Mouse (Mus musculus) heart, embryonic 14.5 days (tissue): ENCODE data around the gene Smug1. TPM values are rescaled to one million over a fixed set of nuclear protein-coding genes. Genes with fewer than 3 reads are reported as not detected.

Experiments used
- ATAC-seq: fragments of 200-750 bp; cut with Nextera tagmentation; 2 replicates; pipeline ENCODE4 v1.8.0; 2017; ENCODE audit warnings: low read depth, moderate TSS enrichment; ENCODE audit not compliant: insufficient number of reproducible peaks, insufficient read depth, low FRiP score
- H3K27ac ChIP-seq, 2 experiments: fragments of 200-500 bp in 1 of 2; fragments of 300-500 bp in 1 of 2; sonication (generic) in 1 of 2; replicated peaks in 1 of 2; 2 replicates each; pipeline ENCODE4 v1.5.1; 2012 to 2014; ENCODE audit warnings: low read depth in 2 of 2, low read length in 2 of 2, control low read depth in 1 of 2, mild to moderate bottlenecking in 1 of 2, mixed read lengths in 1 of 2; ENCODE audit not compliant: control insufficient read depth in 1 of 2, insufficient read depth in 1 of 2
- H3K27me3 ChIP-seq: fragments of 300-500 bp; sonication (generic); 2 replicates; pipeline ENCODE4 v1.6.1; 2014; ENCODE audit warnings: mild to moderate bottlenecking, low read length, control low read depth; ENCODE audit not compliant: control insufficient read depth, insufficient read depth
- H3K36me3 ChIP-seq: fragments of 300-500 bp; sonication (generic); 2 replicates; pipeline ENCODE4 v1.6.1; 2014; ENCODE audit warnings: mild to moderate bottlenecking, control low read depth, low read length, mixed read lengths; ENCODE audit not compliant: control insufficient read depth, insufficient read depth
- H3K4me1 ChIP-seq, 2 experiments: fragments of 200-500 bp in 1 of 2; fragments of 300-500 bp in 1 of 2; sonication (generic) in 1 of 2; 2 replicates each; pipeline ENCODE4 v1.6.1; 2012 to 2014; ENCODE audit warnings: low read length in 2 of 2, control low read depth in 1 of 2, mixed read lengths in 1 of 2; ENCODE audit not compliant: control insufficient read depth in 2 of 2, insufficient read depth in 2 of 2
- H3K4me2 ChIP-seq: fragments of 300-500 bp; sonication (generic); 2 replicates; pipeline ENCODE4 v1.6.1; 2014; ENCODE audit warnings: mild to moderate bottlenecking, low read length
- H3K4me3 ChIP-seq, 2 experiments: fragments of 200-500 bp in 1 of 2; fragments of 300-500 bp in 1 of 2; sonication (generic) in 1 of 2; 2 replicates each; pipeline ENCODE4 v1.5.1; 2012 to 2014; ENCODE audit warnings: low read length in 2 of 2, mild to moderate bottlenecking in 2 of 2, control low read depth in 1 of 2, low read depth in 1 of 2, moderate library complexity in 1 of 2; ENCODE audit not compliant: control insufficient read depth in 1 of 2, insufficient read depth in 1 of 2
- H3K9ac ChIP-seq: fragments of 300-500 bp; sonication (generic); 2 replicates; pipeline ENCODE4 v1.6.1; 2014; ENCODE audit warnings: mild to moderate bottlenecking, low read length
- H3K9me3 ChIP-seq: fragments of 300-500 bp; sonication (generic); 2 replicates; pipeline ENCODE4 v1.6.1; 2016; ENCODE audit warnings: low read length, control low read depth; ENCODE audit not compliant: control insufficient read depth
- WGBS: fragments of 180-500 bp; shearing (Covaris S2); extraction: QIAGEN DNeasy Blood & Tissue Kit; methylation state at CpG from one replicate; pipeline ENCODE4 v1.1.7; 2014; 5-methylcytosine and 5-hydroxymethylcytosine counted together
- polyA plus RNA-seq: library from polyadenylated mRNA; unstranded; fragments of >200 nt; fragmentation: Nextera tagmentation; extraction: Ambion mirVana; gene quantifications from 2 replicates; pipeline ENCODE4 v1.2.1, GENCODE M21; 2014

The Smug1 gene
- polyA plus RNA-seq, 1 experiment from 2014 or later, result 18.6 TPM

GRCm38 (mm10) chr15:103109940-103110339 lies 57.0 kb downstream of the Smug1 start:
- 44% methylated on average over 4 of the region's 4 CpGs for WGBS
- Histone ChIP-seq H3K4me1 (no peaks in the 10 kb centered on the region), H3K4me3 (no peak overlapping the region), H3K27me3 (peaks cover 92% of the 10 kb centered on the region), H3K27ac (no peak overlapping the region), H3K9me3 (no peaks in the 10 kb centered on the region), H3K4me2 (no peak overlapping the region), H3K36me3 (no peaks in the 10 kb centered on the region), H3K9ac (no peak overlapping the region)
- no peak for ATAC-seq

DNA sequence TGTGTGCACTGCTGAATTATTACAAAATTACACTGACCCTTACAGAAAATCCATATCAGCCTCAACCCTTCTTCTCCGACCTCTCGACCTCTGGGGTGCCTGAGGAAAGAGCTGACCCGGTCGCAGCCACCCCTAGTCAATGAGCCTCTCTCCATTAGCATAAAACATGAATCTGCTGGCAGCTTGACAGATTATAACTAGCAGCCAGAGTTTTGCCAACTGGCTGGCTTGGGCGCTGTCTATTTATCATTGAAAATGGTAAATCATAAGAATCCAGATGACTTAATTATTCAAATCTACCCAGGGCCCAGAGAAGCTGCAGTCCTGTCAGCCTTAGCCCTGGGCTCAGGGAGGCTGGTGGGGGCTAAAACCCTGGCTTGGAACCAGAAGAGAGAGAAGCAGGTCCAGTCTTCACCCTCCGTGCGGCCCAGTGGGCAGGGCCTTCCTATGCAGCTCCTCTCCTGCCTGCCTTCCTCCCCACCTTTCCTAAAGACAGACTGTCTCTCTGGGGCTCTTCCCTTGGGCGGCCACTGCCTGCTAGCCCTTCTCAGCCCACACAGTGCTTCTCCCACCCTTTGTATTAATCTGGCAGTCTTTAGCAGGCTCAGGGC lies 58.7 kb downstream of the Smug1 start:
- WGBS, result 65% methylated on average over 8 of the region's 8 CpGs
- H3K27ac ChIP-seq, result no peak overlapping the region
- H3K9me3 ChIP-seq, result no peaks in the 10 kb centered on the region
- H3K4me3 ChIP-seq, result no peak overlapping the region
- H3K4me1 ChIP-seq, result no peaks in the 10 kb centered on the region
- H3K9ac ChIP-seq, result no peak overlapping the region
- no peak for ATAC-seq
- H3K27me3 ChIP-seq, result peaks cover 92% of the 10 kb centered on the region
- H3K4me2 ChIP-seq, result no peak overlapping the region
- H3K36me3 ChIP-seq, result no peaks in the 10 kb centered on the region

DNA sequence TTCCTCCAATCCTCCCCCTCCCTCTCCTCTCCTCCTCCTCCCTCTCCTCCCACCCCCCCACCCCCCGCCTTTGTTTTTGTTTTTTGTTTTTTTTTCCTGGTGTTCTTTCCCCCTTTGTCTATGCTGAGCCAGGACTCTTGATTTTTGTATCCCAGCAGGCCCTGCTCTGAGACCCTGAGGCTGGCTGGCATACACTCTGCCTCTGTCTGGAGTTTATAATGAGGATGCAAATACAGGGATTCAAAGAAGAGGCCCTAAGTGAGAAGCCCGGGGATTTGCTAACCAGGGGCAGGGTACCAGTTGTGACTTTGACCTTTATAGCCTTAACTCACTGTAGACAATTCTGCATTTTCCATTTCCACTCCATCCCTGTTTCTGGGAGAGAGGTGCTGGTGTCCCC lies 60.7 kb downstream of the Smug1 start:
- Histone ChIP-seq H3K27me3 (peaks cover 98% of the 10 kb centered on the region), H3K4me2 (no peak overlapping the region), H3K9me3 (no peaks in the 10 kb centered on the region), H3K9ac (no peak overlapping the region), H3K36me3 (no peaks in the 10 kb centered on the region), H3K4me3 (no peak overlapping the region), H3K27ac (no peak overlapping the region), H3K4me1 (peaks cover 0 to 9% of the 10 kb centered on the region in 2 experiments; a peak in 2 of 4 replicates)
- WGBS, result 4% methylated on average over 2 of the region's 2 CpGs
- ATAC-seq, result no peak

Other genes with a start within 250 kb of the Smug1 start
- not detected in 2 replicates for gene Hoxc13, start 246.0 kb downstream of the Smug1 start, polyA plus RNA-seq
- gene Hoxc12, start 230.3 kb downstream of the Smug1 start, polyA plus RNA-seq, result not detected in 2 replicates
- not detected in 2 replicates for gene Hoxc11, start 212.7 kb downstream of the Smug1 start, polyA plus RNA-seq
- gene Hoxc10, start 200.3 kb downstream of the Smug1 start, polyA plus RNA-seq, result not detected in 2 replicates
- 0.07 TPM in 1 of 2 replicates, not detected in the other for gene Hoxc5, start 199.6 kb downstream of the Smug1 start, polyA plus RNA-seq
- gene Hoxc9, start 190.7 kb downstream of the Smug1 start, polyA plus RNA-seq, result not detected in 2 replicates
- gene Hoxc8, start 176.5 kb downstream of the Smug1 start, polyA plus RNA-seq, result not detected in 2 replicates
- 0.15 and 0.22 TPM in 2 replicates for gene Hoxc6, start 168.8 kb downstream of the Smug1 start, polyA plus RNA-seq
- gene Hoxc4, start 148.2 kb downstream of the Smug1 start, polyA plus RNA-seq, result 0.30 TPM in 1 of 2 replicates, not detected in the other
- 105 and 108 TPM in 2 replicates for gene Cbx5, start 72.7 kb upstream of the Smug1 start, polyA plus RNA-seq
- gene Hnrnpa1, start 73.3 kb upstream of the Smug1 start, polyA plus RNA-seq, result 425 and 457 TPM in 2 replicates
- 1.8 and 2.2 TPM in 2 replicates for gene Nfe2, start 91.3 kb upstream of the Smug1 start, polyA plus RNA-seq
- gene Copz1, start 105.6 kb upstream of the Smug1 start, polyA plus RNA-seq, result 163 and 172 TPM in 2 replicates
- 0.11 and 0.24 TPM in 2 replicates for gene Gpr84, start 143.5 kb upstream of the Smug1 start, polyA plus RNA-seq
- gene Zfp385a, start 173.0 kb upstream of the Smug1 start, polyA plus RNA-seq, result 8.1 and 9.1 TPM in 2 replicates
- gene Itga5, start 199.7 kb upstream of the Smug1 start, polyA plus RNA-seq, result 76.2 and 77.2 TPM in 2 replicates